Mouse (Mus musculus) olfactory bulb, adult 2 months (tissue): Measurements from ENCODE around the gene Gm45837.

Experiments
- CTCF ChIP-seq: fragments of 200-500 bp; IDR thresholded peaks from 2 replicates; pipeline ENCODE4 v1.5.1; 2012; ENCODE audit warnings: low read depth, mild to moderate bottlenecking, low read length, moderate library complexity; ENCODE audit not compliant: insufficient read depth
- POLR2A ChIP-seq: fragments of 200-500 bp; IDR thresholded peaks from 2 replicates; pipeline ENCODE4 v1.6.1; 2012; ENCODE audit warnings: mild to moderate bottlenecking, low read depth, low read length, moderate library complexity; ENCODE audit not compliant: insufficient read depth

DNA sequence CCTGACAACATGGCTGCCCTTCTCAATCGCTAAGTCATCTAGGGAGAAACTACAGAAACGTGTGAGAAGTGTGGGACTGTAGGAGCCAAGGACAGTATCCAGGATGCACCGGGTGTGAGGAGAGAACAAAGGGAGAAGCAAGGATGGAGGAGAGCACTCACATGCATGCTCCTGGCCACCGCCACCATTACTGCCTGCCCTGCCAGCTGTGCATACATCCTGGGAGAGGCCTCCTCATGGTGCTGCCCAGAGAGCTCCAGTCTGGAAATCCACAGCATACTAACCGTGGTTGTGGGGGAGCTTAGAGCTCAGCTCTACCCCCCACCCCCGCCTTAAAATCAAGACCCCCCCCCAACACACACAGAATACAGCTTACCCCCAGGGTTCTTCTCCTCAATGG is 104.1 kb downstream of the Gm45837 start:
- TF ChIP-seq CTCF (no peak), POLR2A (no peak)
